Mouse (Mus musculus) lung, adult 2 months (tissue): ENCODE data around the gene Qrfpr.

Experiments
- CTCF ChIP-seq: fragments of 200-500 bp; IDR thresholded peaks from 2 replicates; pipeline ENCODE4 v1.5.1; 2011; ENCODE audit warnings: mild to moderate bottlenecking, low read length, control low read depth; ENCODE audit not compliant: insufficient read depth
- POLR2A ChIP-seq: fragments of 200-500 bp; IDR thresholded peaks from 2 replicates; pipeline ENCODE4 v1.6.1; 2011; ENCODE audit warnings: low read depth, mild to moderate bottlenecking, control low read depth, low read length, borderline replicate concordance; ENCODE audit errors: extremely low read depth

GRCm38 (mm10) chr3:36209776-36210555 lies 12.1 kb downstream of the Qrfpr start:
- TF ChIP-seq POLR2A (no peak), CTCF (no peak)
